Mouse (Mus musculus) gastrocnemius, adult 8-10 months (tissue): Measurements from ENCODE around the gene Mrpl34. TPM values are rescaled to one million over a fixed set of nuclear protein-coding genes. Genes with fewer than 3 reads are reported as not detected.
"Not testable (repeated sequence)": the region's sequence is repeated elsewhere in the genome, so short reads cannot be mapped to it uniquely, and the experiment has no call there.

Experiments
- DNase-seq, 2 experiments: peaks; one replicate each; pipeline ENCODE4 v3.0.0; 2022; ENCODE audit warnings: low spot score in 2 of 2
- total RNA-seq, 4 experiments: library from RNA; stranded (reverse); gene quantifications; 2 replicates each; pipeline ENCODE4 v1.2.4; 2022

Gene Mrpl34
- total RNA-seq = 10 to 100 TPM; 63.4 to 72.1 (median 68.8) TPM

DNA sequence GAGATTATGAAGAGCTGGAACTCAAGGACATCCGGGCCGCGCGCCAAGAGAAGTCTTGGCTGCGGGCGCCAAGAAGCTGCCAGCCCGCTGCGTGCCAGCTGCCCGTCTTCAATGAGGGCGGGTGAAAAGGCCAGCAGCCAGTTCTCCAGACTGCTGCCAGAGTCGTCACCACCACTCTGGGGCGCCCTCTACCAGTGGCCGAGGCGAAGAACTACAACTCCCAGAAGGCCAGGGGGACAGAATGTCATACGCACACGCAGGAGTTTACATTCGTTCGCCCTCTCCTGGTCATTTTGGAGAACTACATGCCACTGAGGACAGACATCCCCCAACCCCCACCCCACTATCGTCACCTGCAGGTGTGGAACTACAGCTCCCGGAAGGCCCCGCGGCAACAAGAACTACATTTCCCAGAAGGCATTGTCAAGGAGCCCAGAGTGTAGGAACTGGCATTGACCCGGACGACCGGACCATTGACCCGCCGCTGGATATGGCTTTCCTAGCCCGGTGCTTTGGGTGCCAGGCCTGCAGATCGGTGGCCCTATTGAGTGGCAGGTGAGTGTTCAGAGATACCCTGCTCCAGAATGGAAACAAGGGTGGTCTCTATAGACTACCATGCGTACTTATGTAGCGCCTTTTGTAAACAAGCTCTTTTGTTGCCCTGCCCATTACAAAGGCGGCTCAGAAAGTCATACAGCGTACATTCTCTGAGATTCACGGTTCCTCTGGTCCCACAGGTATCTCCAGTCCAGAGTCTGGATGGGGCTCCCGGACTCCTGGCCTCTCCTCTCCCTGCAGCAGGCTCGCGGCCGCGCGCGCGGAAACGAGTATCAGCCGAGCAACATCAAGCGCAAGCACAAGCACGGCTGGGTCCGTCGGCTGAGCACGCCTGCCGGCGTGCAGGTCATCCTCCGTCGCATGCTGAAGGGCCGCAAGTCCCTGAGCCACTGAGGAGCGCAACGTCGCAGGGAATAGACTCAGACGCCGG is at the start of gene Mrpl34:
Gene Mrpl34 (plus strand): TSS at position 447 of the 988 bp plus-strand sequence.
- peak; percentile 99 for DNase-seq

DNA sequence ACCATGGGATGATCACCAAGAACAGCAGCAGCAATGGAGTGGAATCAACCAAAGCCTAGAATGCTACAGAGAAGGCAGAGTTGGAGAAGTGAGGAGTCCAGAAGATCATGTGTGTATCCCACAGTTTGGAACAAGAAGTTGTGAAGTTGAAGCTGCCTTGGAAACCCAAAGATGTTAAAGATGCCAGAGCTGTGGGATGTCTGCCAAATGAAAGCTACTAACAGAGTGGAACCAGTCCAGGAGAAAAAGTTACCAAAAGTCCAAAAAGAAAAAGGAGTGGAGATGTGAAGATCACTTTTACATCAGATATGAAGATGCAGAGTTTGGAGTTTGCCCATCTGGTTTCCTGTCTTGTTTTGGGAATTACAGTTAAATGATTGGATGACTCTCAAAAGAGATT is 42.6 kb upstream of the Mrpl34 start:
- no peak for DNase-seq

DNA sequence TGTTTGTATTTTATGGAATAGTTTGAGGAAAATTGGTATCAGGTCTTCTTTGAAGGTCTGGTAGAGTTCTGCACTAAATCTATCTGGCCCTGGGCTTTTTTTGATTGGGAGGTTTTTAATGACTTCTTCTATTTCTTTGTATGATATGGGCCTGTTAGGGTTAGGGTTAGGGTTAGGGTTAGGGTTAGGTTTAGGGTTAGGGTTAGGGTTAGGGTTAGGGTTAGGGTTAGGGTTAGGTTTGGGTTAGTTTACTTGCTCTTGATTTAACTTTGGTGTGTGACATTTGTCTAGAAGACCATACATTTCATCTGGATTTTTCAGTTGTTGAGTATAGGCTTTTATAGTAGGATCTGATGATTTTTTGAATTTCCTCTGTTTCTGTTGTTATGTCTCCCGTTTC is 31.8 kb upstream of the Mrpl34 start:
- not testable (repeated sequence) for DNase-seq

DNA sequence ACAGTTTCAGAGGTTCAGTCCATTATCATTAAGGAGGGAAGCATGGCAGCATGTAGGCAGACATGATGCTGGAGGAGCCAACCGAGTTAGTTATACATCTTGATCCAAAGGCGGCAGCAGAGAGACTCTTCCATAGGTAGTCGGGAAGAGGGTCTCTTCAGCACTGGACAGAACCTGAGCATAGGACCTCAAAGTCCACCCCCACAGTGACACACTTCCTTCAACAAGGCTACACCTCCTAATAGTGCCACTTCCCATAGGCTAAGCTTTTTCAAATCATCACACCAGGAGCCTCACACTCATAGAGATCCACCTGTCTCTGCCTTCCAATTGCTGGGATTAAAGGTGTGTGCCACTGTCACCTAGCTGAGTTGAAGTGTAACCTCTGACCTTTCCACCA is 27.7 kb upstream of the Mrpl34 start:
- DNase-seq = no peak

DNA sequence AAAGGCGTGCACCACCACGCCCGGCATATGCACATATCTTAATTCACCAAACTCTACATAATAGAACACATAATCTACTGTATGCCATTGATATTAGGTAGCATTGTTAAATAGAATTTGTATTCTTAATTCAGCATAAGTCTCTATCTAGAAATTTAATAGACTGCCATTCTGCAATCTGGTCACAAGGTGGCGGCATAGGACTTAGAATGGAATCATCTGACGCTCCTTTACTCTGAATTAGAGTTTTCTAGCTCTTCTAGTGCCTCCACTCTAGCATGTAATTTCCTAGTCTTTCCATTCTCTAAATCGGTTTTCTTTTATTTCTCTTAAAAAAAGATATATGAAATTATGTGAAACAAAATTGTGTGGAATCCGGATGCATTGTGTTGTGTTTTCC is 23.4 kb upstream of the Mrpl34 start:
- DNase-seq = no peak

DNA sequence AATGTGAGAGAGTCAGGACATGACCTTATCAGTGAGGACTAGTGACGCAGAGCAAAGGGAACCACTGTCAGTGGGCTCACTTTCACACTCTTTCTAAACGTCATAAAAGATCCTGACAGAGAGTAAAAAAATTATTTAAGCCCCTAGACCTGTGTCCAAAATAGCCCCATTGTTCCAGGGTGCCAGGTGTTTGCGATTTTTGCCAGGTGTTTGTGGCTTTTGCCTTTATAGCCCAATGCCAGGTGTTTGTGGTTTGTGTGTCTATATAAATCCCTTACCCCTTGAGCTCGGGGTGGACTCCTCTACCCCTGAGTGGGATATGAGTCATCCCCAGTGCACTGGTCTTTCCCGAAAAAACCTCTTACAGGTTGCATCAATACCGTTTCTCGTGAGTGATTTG is 19.7 kb upstream of the Mrpl34 start:
- DNase-seq = no peak

DNA sequence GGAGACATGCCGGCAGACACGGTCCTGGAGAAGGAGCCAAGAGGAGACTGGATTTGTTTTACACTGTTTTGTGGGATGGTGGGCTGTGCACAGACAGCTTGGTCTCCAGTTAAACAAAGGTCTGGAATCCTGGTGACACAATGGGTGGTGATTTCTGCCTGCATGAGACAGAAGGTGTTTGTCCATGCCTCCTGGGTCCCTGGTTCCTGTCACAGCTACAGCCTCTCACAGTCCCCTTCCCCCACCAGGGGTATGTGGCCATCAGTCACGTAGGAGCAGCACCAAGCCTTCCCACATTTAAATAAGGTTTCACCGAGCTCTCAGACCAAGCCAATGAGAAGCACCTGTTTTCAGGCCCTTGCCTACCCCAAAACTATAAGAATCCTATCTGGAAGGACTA is 13.4 kb upstream of the Mrpl34 start:
- DNase-seq = no peak

DNA sequence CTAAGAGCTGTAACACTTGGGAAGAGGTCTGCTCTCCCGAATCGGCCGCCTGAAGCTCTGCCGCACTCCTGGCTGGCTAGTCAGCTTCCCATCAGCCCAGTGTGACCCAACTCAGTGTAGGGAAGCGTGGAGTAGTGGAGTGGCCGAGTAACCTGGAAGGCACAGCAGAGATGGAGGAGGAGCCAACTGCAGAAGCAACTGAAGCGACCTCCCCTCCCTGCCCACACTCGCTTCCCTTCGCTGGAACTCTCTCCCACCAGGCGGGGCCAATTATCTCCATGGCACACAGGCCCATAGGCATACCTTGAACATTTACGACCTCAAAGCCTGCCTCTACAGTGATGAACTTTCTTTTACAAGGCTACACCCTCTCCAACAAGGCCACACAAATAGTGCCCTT is 13.0 kb upstream of the Mrpl34 start:
- no peak for DNase-seq

DNA sequence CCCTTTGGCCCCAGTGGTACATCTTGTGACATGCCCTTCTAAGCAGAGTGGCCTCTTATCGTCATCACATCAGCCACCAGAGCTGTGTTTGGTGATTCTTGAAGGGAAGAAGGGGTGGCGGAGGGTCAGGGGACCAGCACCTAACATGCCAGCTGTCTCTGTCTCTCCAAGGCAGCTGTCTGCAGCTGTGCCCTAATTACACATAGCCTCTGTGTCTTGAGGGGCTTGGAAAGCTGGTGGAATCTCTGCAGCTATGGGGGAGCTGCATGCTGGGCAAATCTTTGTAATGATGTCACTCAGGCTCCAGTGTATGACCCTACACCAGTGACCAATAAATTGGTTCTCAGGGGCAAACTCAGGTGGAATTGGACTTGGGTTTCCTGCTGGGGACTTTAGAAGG is 12.1 kb upstream of the Mrpl34 start:
- no peak for DNase-seq

DNA sequence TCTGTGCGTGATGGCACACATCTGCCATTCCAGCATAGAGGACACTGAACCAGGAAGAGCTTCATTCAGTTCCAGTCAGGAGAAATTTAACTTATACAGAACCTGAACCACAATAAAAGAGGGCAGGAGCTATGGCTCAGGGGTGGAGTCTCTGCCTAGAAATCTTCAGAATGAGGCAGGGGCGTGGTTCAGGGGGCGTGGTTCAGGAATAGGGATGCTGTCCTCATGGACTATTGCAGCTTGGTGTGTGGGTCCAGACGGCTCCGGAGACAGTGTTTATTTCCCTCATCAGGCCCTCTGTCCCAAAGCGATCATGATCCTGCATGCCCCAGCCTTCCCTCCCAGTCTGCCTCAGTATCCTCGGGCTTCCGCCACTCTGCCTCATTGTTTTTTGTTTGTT is 10.1 kb upstream of the Mrpl34 start:
- DNase-seq = no peak

DNA sequence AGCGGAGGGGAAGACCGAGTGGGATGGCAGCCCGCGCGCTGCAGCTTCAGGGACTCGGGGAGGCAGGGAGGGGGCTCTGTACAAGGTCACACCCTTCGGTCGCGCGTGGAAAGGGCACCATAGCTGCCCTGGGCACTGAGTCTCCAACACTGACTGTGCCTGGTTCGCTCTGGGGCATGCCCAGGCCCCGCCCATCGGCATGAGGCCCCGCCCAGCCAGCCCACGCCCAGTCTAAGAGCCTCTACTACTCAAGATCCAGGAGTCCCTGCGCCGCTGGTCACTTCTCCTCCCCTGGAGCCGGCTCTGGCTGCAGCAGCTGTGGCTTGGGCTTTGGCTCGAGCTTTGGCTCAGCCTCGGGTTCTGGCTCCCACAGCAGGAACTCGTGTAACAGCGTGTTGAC is 7.9 kb upstream of the Mrpl34 start:
- no peak for DNase-seq

DNA sequence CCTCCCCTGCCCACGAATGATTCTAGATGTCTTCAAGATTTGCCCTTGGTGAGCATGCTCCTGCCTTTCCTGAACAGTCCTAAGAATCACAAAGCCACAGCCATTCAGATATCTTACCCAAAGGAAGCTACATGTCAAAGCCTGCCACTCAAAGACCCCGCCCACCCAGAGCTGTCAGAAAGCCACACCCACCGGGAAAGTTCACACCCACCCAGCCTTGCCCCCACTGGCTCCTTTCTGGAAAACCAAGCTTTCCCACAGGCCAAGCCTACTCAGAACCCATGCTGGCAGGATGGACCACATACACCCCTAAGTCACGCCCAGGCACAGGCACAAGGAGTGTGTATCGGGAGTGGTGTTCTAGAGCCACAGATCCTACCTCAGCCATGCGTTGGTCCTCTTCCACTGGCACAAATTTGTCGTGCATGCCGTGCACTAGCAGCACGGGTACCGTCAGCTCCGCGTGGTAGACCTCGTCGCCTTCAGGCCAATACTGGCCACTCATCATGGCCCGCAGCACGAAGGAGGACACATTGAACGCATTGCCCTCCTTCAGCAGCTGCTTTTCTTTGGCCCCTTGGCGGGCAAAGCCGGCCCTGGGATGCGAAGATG is 7.0 kb upstream of the Mrpl34 start:
- DNase-seq = no peak

DNA sequence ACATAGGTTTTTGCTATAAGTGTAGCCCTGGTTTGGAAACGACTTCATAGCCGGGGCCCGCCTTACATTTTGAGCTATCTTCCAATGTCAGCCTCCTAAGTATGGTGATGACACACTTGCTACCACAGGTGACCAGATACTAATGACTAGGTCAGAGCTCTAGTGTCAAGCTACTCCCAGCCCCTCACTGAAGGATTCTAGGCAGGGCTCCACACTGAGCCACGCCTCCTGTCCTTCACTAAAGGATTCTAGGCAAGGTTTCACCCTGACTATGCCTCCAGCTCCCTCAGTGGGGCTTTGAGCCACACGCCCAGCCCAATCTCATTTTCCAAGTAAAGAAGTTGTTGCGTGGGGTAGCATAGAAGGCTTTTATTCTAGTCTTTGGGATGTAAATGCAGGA is 4.0 kb upstream of the Mrpl34 start:
- no peak for DNase-seq

DNA sequence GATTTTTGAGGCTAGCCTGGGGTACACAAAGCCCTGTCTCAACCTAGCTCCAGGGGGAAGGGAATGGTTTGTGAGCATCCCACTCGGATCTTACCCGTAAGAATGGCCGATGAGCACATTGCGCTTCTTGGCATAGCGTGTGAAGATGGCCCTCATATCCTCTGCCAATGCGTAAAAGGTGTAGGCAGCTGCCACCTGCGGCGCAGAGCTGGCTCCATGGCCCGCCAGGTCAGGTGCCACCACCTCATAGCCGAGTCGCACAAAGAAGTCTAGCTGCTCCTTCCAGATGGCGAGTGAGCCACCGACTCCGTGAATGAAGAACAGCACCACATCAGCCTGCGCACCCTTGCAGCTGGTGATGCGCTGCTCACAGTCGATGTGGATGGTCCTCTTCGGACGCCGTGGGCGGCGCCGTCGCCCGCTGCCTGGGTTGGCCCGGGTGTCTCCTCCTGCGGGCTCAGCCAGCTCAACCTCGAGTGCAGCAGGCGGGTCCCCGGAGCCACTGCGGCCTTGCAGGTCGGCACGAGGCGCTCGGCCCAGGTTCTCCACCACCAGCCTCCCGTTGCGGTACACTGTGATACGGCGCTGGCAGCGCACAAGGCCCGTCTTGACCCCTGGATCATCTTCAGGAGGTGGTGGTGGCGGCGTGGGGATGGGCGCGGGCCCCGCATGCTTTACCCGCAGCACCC is 3.5 kb upstream of the Mrpl34 start:
- no peak for DNase-seq

DNA sequence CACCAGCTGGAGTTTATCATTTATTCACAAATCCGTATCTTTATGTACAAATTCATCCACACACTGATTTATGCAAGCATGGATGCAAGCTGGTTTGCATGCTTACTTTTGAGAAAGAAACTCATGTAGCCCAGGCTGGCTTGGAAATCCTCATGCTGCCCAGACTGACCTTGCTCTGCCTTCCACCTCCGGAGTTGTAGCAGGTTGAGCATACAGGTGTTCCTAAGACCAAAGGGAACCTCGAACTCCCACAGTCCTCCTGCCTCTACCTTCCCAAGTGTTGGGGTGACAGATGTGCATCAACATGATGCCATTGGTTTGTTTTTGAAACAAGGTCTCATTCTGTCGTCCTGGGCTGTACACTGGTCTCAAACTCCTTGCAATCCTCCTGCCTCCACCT is 2.6 kb upstream of the Mrpl34 start:
- no peak for DNase-seq

DNA sequence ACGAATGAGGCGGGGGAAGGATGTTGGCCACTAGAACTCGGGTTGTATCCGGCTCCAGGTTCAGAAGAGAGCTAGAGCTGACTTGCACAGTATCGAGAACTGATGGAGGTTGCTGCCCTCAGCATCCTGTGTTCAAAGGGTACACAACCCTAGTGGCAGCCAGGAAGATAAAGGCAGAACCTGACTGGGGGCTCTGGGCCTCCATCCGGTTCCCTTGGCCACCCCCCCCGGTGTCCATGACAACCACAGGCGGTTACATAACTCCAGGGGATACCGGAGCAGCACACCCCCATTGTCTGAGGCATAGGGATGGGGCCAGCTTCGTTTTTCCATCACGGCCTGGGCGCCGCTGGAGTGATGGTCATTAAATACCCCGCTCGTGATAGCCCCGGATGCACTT is 2.0 kb upstream of the Mrpl34 start:
- DNase-seq = no peak

DNA sequence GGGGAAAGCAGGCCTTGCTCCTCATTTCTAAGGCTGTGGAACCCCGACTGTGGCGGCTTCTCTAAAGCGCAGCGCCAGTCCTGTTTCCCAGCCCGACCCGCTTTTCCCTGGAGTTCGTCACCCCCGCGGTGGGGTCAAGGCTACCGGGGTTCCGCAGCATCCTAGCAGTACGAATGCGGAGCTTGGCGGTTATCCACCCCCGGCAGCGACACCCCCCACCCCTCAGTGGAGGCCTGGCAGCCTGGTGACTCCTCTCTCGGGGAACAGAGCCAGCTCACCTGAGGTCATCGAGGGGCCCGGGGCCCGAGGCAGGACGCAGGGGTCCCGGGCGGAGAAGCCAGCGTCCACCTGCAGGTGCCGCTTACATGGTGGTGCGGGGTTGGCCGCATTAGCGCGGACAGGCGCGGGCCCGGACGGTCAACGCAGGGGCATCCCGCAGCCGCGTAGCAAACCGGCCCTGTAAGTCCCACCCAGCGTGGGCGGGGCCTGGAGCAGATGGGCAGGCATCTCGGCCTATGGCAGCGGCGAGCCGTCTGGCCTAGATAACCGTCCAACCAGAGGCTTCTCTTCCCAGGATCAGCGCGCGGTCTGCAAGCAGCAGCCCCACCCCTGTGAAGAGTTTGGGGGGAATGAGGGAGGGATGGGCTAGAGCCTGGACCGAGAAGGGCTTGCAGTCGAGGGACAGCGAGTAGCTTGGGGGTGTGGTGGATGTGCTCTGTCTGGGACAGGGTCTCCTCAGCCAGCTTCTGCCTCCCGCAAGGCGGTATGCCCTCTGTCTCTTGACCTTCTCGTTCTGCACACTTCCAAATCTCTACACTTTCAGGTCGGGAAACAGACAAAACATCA is 1.3 kb upstream of the Mrpl34 start, which contains the start of gene Abhd8:
Gene Abhd8 (minus strand): TSS at position 468 of the 846 bp plus-strand sequence.
- peak; percentile 96 to 97 for DNase-seq

DNA sequence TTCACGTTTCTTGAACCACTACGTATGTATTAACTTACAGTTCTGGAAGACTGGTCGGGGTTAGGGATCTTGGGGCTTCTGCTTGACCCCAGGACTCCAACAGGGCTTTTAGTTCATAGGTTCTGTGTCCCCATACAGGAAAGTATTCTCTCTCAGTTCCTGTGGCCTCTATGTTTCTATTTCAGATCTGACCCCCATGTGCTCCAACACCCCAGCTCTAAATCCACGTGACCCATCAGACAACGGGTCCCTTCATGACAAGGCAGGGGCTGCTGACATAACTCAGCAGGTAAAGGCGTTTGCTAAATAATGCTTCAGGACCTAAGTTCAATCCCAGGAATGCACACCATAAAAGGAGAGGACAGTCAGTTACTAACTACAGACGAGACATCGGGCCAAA is 974 bp downstream of the Mrpl34 start:
- DNase-seq = no peak

DNA sequence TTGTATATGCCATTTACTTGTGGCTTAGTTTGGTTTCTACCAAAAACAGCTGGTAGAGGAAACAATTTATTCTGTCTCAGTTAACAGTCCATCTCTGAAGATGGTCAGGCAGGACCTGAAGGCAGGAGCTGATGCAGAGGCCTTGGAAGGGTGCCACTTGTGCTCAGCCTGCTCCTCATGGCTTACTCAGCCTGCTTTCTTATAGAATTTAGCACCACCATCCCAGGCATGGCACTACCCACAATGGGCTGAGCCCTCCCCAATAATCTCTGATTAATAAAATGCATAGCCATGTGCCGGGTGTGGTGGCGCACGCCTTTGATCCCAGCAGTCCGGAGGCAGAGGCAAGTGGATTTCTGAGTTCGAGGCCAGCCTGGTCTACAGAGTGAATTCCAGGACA is 1.4 kb downstream of the Mrpl34 start:
- DNase-seq = no peak

DNA sequence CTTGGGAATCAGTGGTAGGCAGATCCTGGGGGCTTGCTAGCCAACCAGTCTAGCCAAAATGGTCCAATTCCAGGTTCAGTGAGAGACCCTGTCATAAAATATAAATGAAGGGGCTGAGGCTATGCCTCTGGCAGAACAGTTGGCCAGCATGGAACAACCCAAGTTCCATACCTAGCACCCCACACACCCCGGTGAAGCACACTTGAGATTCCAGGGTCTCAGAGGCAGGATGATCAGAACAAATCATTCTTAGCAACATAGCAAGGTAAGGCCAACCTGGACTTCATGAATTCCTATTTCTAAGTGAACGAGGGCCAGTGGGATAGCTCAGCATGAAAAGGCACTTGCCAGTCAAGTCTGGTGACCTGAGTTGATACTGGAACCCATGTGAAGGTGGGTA is 2.4 kb downstream of the Mrpl34 start:
- no peak for DNase-seq

DNA sequence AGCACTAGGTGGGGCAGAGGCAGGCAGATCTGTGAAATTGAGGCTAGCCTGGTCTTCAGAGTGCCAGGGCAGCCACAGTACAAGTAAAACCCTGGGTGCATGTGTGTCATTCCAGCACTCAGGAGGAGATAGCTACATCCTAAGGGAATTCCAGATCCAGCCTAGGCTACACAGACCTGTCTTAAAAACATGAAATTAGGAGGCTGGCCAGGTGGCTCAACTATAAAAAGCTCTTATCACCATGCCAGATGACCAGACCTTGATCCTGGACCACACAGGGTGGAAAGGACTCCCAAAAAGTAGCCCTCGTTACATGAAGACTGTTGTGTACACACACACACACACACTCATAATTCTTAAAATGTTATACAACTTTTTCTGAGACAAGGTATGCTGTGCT is 3.2 kb downstream of the Mrpl34 start:
- no peak for DNase-seq
